Mouse (Mus musculus) cerebellum, adult 2 months (tissue): ENCODE results near the gene Net1. TPM values are rescaled to one million over a fixed set of nuclear protein-coding genes. Genes with fewer than 3 reads are reported as not detected.

Experiments used
- DNase-seq, 2 experiments: peaks; one replicate each; pipeline ENCODE4 v3.0.0; 2021
- H3K27ac ChIP-seq: fragments of 200-500 bp; 2 replicates; pipeline ENCODE4 v1.5.1; 2012; ENCODE audit warnings: low read length, control low read depth, inconsistent platforms; ENCODE audit not compliant: insufficient read depth
- H3K27me3 ChIP-seq: fragments of 200-500 bp; 2 replicates; pipeline ENCODE4 v1.6.1; 2012; ENCODE audit warnings: inconsistent platforms, mild to moderate bottlenecking, low read length, moderate library complexity; ENCODE audit not compliant: control insufficient read depth, insufficient read depth
- H3K4me1 ChIP-seq: fragments of 200-500 bp; 2 replicates; pipeline ENCODE4 v1.6.1; 2011; ENCODE audit warnings: low read length; ENCODE audit not compliant: control insufficient read depth, insufficient read depth
- H3K4me3 ChIP-seq: fragments of 200-500 bp; replicated peaks from 2 replicates; pipeline ENCODE3; 2011; ENCODE audit warnings: mild to moderate bottlenecking, low read depth, low read length, control low read depth; ENCODE audit not compliant: insufficient read depth
- CTCF ChIP-seq: fragments of 200-500 bp; IDR thresholded peaks from 2 replicates; pipeline ENCODE4 v1.5.1; 2011; ENCODE audit warnings: low read depth, mild to moderate bottlenecking, control low read depth, low read length, moderate library complexity, borderline replicate concordance; ENCODE audit not compliant: insufficient read depth
- POLR2A ChIP-seq: fragments of 200-500 bp; IDR thresholded peaks from 2 replicates; pipeline ENCODE4 v1.6.1; 2011; ENCODE audit warnings: low read length, control low read depth, borderline replicate concordance; ENCODE audit not compliant: insufficient read depth
- WGBS: fragments of 180-500 bp; shearing (Covaris S2); methylation state at CpG from one replicate; pipeline ENCODE4 v1.1.7; 2018; 5-methylcytosine and 5-hydroxymethylcytosine counted together
- polyA plus RNA-seq: library from polyadenylated mRNA; depleted of rRNA; stranded (reverse); fragments of >200 nt; gene quantifications from 2 replicates; pipeline ENCODE4 v1.2.3, GENCODE M21; 2012; rRNA removed

Net1 gene
- 7.8 and 8.6 TPM in 2 replicates for polyA plus RNA-seq

DNA sequence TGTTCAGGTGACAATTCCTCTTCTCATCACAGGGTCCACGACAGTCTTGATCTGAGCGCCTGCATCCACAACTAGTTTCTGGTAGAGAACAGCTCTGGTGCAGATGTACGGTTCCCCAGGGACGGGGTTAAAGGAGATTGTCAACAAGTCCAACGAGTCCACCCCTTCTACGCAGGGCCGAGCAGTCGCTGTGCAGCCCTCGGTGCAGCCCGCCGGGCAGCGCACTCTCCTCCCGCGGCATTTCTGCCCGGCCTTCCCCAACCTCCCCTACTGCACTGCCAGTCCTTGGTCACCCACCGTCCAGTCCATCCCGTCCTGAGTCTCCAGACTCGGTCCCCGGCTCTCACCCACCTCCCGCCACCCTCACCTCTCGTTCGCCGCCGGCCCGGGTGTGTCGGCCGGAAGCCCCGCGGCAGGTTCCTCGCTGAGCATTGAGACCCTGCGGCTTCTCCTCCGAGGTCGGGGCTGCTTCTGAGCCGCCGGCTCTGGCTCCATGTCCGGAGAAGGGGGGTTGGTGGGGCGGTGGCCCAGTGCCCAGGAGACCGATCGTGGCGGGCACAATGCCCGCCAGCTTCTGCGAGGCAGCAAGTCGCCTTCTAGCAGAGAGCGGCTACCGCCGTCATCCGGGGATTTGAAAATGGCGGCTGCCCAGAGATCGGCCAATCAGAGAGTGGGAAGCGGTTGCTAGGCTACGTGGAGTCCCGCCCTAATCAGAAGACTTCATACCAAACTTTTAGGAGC is at the start of gene Net1, which contains the start of gene Tubal3:
Gene Net1 (minus strand): TSS at position 650 of the 741 bp plus-strand sequence.
Gene Tubal3 (plus strand): TSS at position 704 of the 741 bp plus-strand sequence.
- DNase-seq: peak; percentile 78 to 86
- peak within 1 kb of the TSS; percentile 65 for H3K4me3 ChIP-seq
- WGBS: under 1% methylated on average over 52 of the region's 52 CpGs
- H3K4me1 ChIP-seq: no peaks in the 10 kb centered on the region
- no peak for TF ChIP-seq POLR2A
- no peak for TF ChIP-seq CTCF
- no peak within 1 kb of the TSS for H3K27ac ChIP-seq
- no peaks in the 10 kb centered on the region for H3K27me3 ChIP-seq

- Histone ChIP-seq H3K4me1 (no peaks in the 10 kb centered on the region), H3K27ac (no peak overlapping the region), H3K4me3 (no peak overlapping the region), H3K27me3 (no peaks in the 10 kb centered on the region)
- 72% methylated on average over 6 of the region's 6 CpGs for WGBS
- TF ChIP-seq CTCF: no peak
- no peak for TF ChIP-seq POLR2A
- no peak for DNase-seq
These were observed 33.3 kb upstream of the Net1 start for GRCm38 (mm10) chr13:3951198-3951914.

GRCm38 (mm10) chr13:3949477-3949876 is 31.5 kb upstream of the Net1 start:
- 90% methylated on average over 4 of the region's 4 CpGs for WGBS
- no peak overlapping the region for H3K27ac ChIP-seq
- no peak overlapping the region for H3K4me3 ChIP-seq
- H3K4me1 ChIP-seq: no peaks in the 10 kb centered on the region
- no peak for DNase-seq
- H3K27me3 ChIP-seq: no peaks in the 10 kb centered on the region
- TF ChIP-seq POLR2A: no peak
- no peak for TF ChIP-seq CTCF

- H3K27me3 ChIP-seq: no peaks in the 10 kb centered on the region
- H3K4me1 ChIP-seq: no peaks in the 10 kb centered on the region
- no peak overlapping the region for H3K4me3 ChIP-seq
- WGBS: 86% methylated on average over 4 of the region's 4 CpGs
- TF ChIP-seq CTCF (no peak), POLR2A (no peak)
- no peak overlapping the region for H3K27ac ChIP-seq
- no peak for DNase-seq
These were observed 29.2 kb upstream of the Net1 start for GRCm38 (mm10) chr13:3947267-3947666.

DNA sequence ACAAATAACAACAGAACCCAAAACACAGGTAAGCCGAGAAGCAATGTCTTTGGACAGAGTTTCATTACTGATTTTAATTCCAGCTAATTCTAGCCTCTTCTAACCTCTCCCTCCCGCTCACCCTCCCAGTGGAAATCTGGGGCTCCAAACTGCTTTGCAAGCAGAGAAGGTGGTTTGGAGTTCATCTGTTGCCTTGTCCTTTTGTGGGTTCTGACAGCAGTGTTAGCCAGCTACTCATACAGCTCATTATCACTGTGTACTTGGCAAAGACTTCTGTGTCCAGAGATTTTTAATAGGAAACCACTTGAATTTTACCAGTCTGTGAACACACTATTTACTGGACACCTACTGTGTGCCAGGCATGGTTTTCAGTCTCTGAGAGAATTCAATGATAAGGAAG is 27.2 kb upstream of the Net1 start, which contains the start of gene Ucn3:
Gene Ucn3 (minus strand): TSS at position 101 of the 400 bp plus-strand sequence.
- no peak within 1 kb of the TSS for H3K27ac ChIP-seq
- H3K4me3 ChIP-seq: no peak within 1 kb of the TSS
- WGBS: 63% methylated on average over 2 of the region's 2 CpGs
- no peak for DNase-seq
- no peaks in the 10 kb centered on the region for H3K27me3 ChIP-seq
- no peaks in the 10 kb centered on the region for H3K4me1 ChIP-seq
- no peak for TF ChIP-seq POLR2A

- TF ChIP-seq CTCF: no peak
- no peak for TF ChIP-seq POLR2A
- no peak overlapping the region for H3K4me3 ChIP-seq
- no peaks in the 10 kb centered on the region for H3K27me3 ChIP-seq
- WGBS: 79% methylated on average over 7 of the region's 7 CpGs
- DNase-seq: no peak
- H3K27ac ChIP-seq: no peak overlapping the region
- no peaks in the 10 kb centered on the region for H3K4me1 ChIP-seq
These were observed 26.7 kb upstream of the Net1 start for GRCm38 (mm10) chr13:3944699-3945098.

DNA sequence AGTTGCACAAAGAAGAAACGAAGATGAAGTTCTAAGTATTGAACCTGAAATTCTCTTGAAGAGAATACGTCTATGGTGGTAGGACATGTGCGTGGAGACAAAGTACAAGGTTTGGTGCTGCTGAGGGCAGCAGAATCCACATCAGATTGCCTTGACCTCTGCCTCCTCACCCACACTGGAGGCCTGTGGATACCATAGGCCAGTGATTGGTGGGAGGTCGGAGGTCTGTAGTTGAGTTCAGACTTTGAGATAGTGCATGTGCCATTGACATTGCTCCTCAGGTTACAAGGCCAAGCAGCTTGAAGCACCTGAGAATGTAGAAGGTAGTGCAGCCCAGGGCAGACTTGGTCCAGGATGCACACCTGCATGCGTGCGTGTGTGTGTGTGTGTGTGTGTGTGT is 8.0 kb upstream of the Net1 start:
- H3K27ac ChIP-seq: no peak overlapping the region
- H3K4me3 ChIP-seq: no peak overlapping the region
- no peak for TF ChIP-seq POLR2A
- TF ChIP-seq CTCF: no peak
- 92% methylated on average over 6 of the region's 6 CpGs for WGBS
- no peaks in the 10 kb centered on the region for H3K27me3 ChIP-seq
- no peak for DNase-seq
- no peaks in the 10 kb centered on the region for H3K4me1 ChIP-seq

DNA sequence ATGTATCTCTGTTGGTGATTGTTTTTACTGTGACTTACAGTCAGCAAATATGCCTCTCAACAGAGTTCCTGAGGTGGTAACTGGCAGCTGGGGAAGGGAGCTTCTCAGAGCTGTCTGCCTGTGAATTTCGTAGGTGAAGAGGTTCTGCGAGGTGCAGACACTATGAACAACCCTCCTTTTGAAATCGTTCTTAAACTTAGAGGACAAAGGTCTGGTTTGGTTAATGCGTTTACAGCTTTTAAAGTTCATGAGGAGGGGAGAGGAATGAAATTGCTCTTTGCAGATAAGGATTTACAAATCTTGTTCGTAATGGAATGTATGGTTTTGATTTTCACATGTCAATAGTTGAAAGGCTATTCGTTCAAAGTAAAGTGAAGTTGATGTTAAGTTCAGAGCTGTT is 7.6 kb upstream of the Net1 start:
- H3K27me3 ChIP-seq: no peaks in the 10 kb centered on the region
- 88% methylated on average over 6 of the region's 6 CpGs for WGBS

More for the DNA sequence above, 7.6 kb upstream of the Net1 start:
- TF ChIP-seq CTCF (no peak), POLR2A (no peak)
- Histone ChIP-seq H3K4me3 (no peak overlapping the region), H3K4me1 (no peaks in the 10 kb centered on the region), H3K27ac (no peak overlapping the region)
- DNase-seq: no peak
